Mouse (Mus musculus) lung, postnatal 0 days (tissue): ENCODE results near the gene Zfand3.

Experiments used
- CTCF ChIP-seq: IDR thresholded peaks from 2 replicates; pipeline ENCODE4 v1.5.1; 2016; ENCODE audit warnings: antibody characterized with exemption, mild to moderate bottlenecking
- EP300 ChIP-seq: IDR thresholded peaks from 2 replicates; pipeline ENCODE4 v1.6.1; 2016; ENCODE audit warnings: antibody characterized with exemption, mild to moderate bottlenecking, control low read depth

DNA sequence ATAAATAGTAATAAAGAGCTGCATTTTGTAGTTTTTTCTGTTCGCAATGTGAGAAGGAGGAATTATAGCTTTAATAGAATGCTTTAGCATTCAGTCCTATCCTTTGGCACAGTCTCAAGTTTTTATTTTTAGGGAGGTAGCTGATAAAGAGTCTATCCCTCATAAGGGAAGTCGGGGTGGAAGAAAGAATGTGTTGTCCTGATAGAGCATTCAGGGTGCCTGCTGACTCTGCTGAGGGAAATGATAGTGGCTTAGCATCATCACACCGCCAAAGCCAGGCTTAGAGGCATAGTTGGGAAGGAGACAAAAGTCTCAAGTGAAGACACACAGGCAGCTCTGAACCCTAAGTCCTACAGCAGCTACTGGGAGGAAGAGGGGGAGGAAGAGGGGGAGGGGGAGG lies 85.9 kb downstream of the Zfand3 start:
- TF ChIP-seq CTCF = no peak
- TF ChIP-seq EP300 = no peak
